In the genomic region with DNA sequence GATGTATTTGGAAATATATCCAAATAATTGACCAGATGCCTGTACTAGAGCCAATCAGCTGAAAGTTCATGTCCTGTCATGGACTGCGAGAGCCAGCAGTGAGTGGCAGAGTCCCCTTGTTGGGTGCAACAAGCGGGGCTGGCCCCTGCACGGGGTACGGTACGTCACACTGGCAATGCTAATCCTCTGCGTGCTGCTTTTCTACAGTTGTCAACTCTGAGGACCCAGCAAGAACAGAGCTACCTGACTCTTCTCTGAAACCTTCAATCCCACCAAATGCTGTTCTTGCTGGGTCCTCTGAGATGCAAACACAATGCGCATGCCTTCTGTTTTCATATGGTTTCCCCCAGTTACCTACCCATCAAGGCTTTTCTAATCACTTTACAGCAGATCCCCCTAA, we compare ENCODE assay signal across 17 mouse cellular contexts. TPM values are rescaled to one million over a fixed set of nuclear protein-coding genes. Genes with fewer than 3 reads are reported as not detected.
"Had no signal": no experiment of that assay in that cellular context is flagged by ENCODE, and none has a peak within 500 bp of the region (broad histone marks: within the 10 kb centered on the region; RNA-seq: fewer than 3 reads in every experiment).

No protein-coding gene starts in this region.

- DNase-seq: kidney, adult 11 months; kidney, adult 8-10 months; kidney, postnatal 10 days; kidney, postnatal 36 days; layer of hippocampus, postnatal 36 days; liver, embryonic 13.5 days; lung, adult 2 months; lung, postnatal 14 days; lung, postnatal 4 days; right cerebral cortex, postnatal 4 days; thymus, adult 2 months; thymus, postnatal 14 days; thymus, postnatal 4 days had no signal

- H3K36me3 ChIP-seq: liver, embryonic 13.5 days had no signal

- H3K4me2 ChIP-seq: kidney, embryonic 15.5 days; liver, embryonic 13.5 days had no signal

- H3K27ac ChIP-seq: kidney, embryonic 15.5 days; left cerebral cortex, adult 2 months; liver, embryonic 13.5 days; stomach, postnatal 0 days had no signal

- H3K4me1 ChIP-seq: liver, embryonic 13.5 days had no signal

- H3K9ac ChIP-seq: kidney, embryonic 15.5 days; liver, embryonic 13.5 days had no signal

- H3K27me3 ChIP-seq: kidney, embryonic 15.5 days; liver, embryonic 13.5 days had no signal

- H3K9me3 ChIP-seq: kidney, embryonic 15.5 days; liver, embryonic 13.5 days had no signal

- H3K4me3 ChIP-seq: kidney, embryonic 15.5 days; left cerebral cortex, adult 2 months; liver, embryonic 13.5 days had no signal

RNA-seq across cellular contexts. Expression of a gene that starts 55.1 kb away (rescaled TPM):
- polyA plus RNA-seq: neural tube, embryonic 14.5 days had no signal
